Mouse (Mus musculus) lung, postnatal 0 days (tissue): Measurements from ENCODE around the gene Fbxw8.

Experiments used
- CTCF ChIP-seq: IDR thresholded peaks from 2 replicates; pipeline ENCODE4 v1.5.1; 2016; ENCODE audit warnings: antibody characterized with exemption, mild to moderate bottlenecking
- EP300 ChIP-seq: IDR thresholded peaks from 2 replicates; pipeline ENCODE4 v1.6.1; 2016; ENCODE audit warnings: antibody characterized with exemption, mild to moderate bottlenecking, control low read depth

DNA sequence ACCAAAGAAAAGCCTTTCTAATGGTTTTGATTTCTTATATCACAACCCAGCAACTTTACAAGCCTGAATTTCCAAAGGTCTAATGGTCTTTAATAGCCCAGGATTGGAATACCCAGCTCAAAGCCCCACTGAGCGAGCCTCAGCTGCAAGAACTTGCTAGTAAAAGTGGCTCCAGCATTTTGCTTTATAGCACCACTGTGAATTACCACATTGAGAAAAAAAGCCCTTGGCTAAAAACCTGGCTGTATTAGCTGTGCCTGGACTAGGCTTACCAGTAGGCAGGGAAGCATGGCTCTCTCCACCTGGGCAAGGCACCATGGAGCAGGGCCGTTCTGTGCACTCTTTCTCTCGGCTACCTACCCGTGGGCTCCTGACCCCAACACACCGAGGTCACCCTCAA is 18.9 kb downstream of the Fbxw8 start:
- TF ChIP-seq EP300 (no peak), CTCF (no peak)
